Mouse (Mus musculus) kidney, adult 2 months (tissue): ENCODE data around the gene Olfr340.

Experiments
- CTCF ChIP-seq: fragments of 200-500 bp; conservative IDR thresholded peaks from 2 replicates; pipeline ENCODE4 v1.5.1; 2011; ENCODE audit warnings: low read depth, mild to moderate bottlenecking, control low read depth, low read length, moderate library complexity, mixed read lengths; ENCODE audit not compliant: insufficient read depth, insufficient read length
- POLR2A ChIP-seq: fragments of 200-500 bp; IDR thresholded peaks from one replicate; pipeline ENCODE4 v1.6.1; 2011; ENCODE audit warnings: low read depth, low read length, control low read depth

DNA sequence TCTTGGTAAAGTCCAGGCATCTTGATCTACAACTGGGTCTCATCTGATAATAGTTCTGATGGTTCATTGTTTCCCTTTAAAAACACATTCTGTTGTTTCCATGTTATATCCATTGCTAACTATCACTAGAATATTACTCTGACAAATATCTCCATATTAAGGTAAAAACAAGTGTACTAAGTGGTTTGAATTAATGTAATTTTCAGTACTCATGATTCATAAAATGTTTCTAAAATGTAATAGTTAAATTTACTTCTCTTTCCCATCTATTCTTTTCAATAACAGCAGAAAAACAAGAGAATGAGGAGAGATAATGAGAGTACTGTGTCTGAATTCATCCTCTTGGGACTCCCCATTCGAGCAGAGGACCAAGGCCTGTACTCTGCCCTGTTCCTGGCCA lies at the start of gene Olfr340:
- TF ChIP-seq POLR2A (no peak), CTCF (no peak)
